ENCODE assay signal across 34 mouse cellular contexts in genomic region chr13:50460433-50460832, GRCm38 (mm10). TPM values are rescaled to one million over a fixed set of nuclear protein-coding genes. Genes with fewer than 3 reads are reported as not detected.
"Had no signal": no experiment of that assay in that cellular context is flagged by ENCODE, and none has a peak within 500 bp of the region (broad histone marks: within the 10 kb centered on the region; RNA-seq: fewer than 3 reads in every experiment).

No protein-coding gene starts in this region.

RNA-seq across cellular contexts. Expression of gene Nutm2, which starts 6.7 kb away (rescaled TPM):
- total RNA-seq: common myeloid progenitor, adult 5-6 weeks; forebrain, postnatal 0 days; gastrocnemius, adult 18-20 months; gastrocnemius, adult 2 months; gastrocnemius, adult 8-10 months; gastrocnemius, postnatal 10 days; gastrocnemius, postnatal 14 days; gastrocnemius, postnatal 25 days; gastrocnemius, postnatal 36 days; gastrocnemius, postnatal 4 days; granulocyte monocyte progenitor cell, adult 5-6 weeks; heart, adult 18-20 months; heart, adult 2 months; heart, adult 8-10 months had no signal
- polyA plus RNA-seq: cortical plate, adult 2 months; embryonic facial prominence, embryonic 10.5 days; embryonic facial prominence, embryonic 11.5 days; embryonic facial prominence, embryonic 12.5 days; embryonic facial prominence, embryonic 13.5 days; embryonic facial prominence, embryonic 14.5 days; embryonic facial prominence, embryonic 15.5 days; erythroblast, embryonic 14.5 days; forebrain, embryonic 10.5 days; forebrain, embryonic 11.5 days; forebrain, embryonic 12.5 days; forebrain, embryonic 13.5 days; forebrain, embryonic 14.5 days; forebrain, embryonic 15.5 days; forebrain, embryonic 16.5 days; forebrain, postnatal 0 days; frontal cortex, adult 2 months; heart, adult 2 months; heart, embryonic 10.5 days; heart, embryonic 11.5 days; heart, embryonic 12.5 days had no signal

RNA-seq across cellular contexts. Expression of gene Gm47429, which starts 16.7 kb away (rescaled TPM):
- total RNA-seq: common myeloid progenitor, adult 5-6 weeks; forebrain, postnatal 0 days; gastrocnemius, adult 18-20 months; gastrocnemius, adult 2 months; gastrocnemius, adult 8-10 months; gastrocnemius, postnatal 10 days; gastrocnemius, postnatal 14 days; gastrocnemius, postnatal 25 days; gastrocnemius, postnatal 36 days; gastrocnemius, postnatal 4 days; granulocyte monocyte progenitor cell, adult 5-6 weeks; heart, adult 18-20 months; heart, adult 2 months; heart, adult 8-10 months had no signal
- polyA plus RNA-seq: cortical plate, adult 2 months; embryonic facial prominence, embryonic 10.5 days; embryonic facial prominence, embryonic 11.5 days; embryonic facial prominence, embryonic 12.5 days; embryonic facial prominence, embryonic 13.5 days; embryonic facial prominence, embryonic 14.5 days; embryonic facial prominence, embryonic 15.5 days; erythroblast, embryonic 14.5 days; forebrain, embryonic 10.5 days; forebrain, embryonic 11.5 days; forebrain, embryonic 12.5 days; forebrain, embryonic 13.5 days; forebrain, embryonic 14.5 days; forebrain, embryonic 15.5 days; forebrain, embryonic 16.5 days; forebrain, postnatal 0 days; frontal cortex, adult 2 months; gonadal fat pad, adult 2 months; heart, adult 2 months; heart, embryonic 10.5 days; heart, embryonic 11.5 days; heart, embryonic 12.5 days had no signal

RNA-seq across cellular contexts. Expression of gene Fbxw17, which starts 42.8 kb away (rescaled TPM):
- polyA plus RNA-seq: erythroblast, embryonic 14.5 days had no signal
